Mouse (Mus musculus) ZHBTc4 (cell line): ENCODE results near the gene Cdk2.

ENCODE experiments used
- DNase-seq: peaks from one replicate; pipeline ENCODE4 v3.0.0-alpha.2; 2011; ENCODE audit warnings: low read depth, low spot score

The Cdk2 gene

DNA sequence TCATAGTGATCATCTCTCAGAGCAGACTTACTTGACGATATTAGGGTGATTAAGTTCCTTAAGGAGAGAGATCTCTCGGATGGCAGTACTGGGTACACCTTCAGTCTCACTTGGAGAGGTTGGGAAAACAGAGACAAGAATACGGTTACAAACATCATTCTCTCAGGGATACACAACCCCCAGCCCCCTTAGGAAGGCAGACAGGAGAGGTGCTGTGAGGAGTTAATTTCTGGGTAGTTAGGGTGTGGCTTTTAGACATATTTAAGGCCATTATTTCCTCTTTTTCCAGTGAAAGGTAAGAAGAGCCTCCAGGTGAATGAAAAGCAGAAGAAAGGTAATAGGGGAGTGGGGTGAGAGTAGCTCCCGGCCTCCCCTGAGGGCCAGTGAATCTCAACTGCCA lies 936 bp downstream of the Cdk2 start, which contains the start of gene Pmel:
Gene Pmel, plus strand, starts transcription at position 301 of the 400 bp plus-strand sequence.
- DNase-seq, result no peak

DNA sequence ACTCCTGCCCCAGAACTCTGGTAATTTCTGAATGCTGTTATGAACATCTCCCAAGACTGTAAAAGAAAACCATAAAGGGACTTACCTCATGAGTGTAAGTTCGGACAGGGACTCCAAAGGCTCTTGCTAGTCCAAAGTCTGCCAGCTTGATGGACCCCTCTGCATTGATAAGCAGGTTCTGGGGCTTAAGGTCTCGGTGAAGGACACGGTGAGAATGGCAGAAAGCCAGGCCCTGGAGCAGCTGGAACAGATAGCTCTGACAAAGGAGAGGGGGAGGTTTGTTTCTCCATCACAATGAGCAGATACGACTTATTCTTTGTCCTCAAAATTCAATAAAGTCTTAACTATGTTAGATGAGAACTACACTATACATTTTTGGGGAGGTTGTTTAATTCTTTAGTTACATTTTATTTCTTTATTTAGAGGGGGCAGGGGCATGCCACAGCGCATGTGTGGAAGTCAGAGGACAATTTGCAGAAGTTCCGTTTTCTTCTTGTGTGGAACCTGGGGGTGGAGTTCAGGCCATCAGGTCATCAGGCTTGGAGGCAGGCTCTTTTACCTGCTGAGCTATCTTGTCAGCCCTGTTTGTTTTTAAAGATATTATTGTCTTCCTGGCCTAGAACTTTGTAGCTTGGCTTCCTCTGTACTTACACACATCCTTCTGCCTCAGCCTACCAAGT lies 2.4 kb downstream of the Cdk2 start:
- DNase-seq, result no peak

DNA sequence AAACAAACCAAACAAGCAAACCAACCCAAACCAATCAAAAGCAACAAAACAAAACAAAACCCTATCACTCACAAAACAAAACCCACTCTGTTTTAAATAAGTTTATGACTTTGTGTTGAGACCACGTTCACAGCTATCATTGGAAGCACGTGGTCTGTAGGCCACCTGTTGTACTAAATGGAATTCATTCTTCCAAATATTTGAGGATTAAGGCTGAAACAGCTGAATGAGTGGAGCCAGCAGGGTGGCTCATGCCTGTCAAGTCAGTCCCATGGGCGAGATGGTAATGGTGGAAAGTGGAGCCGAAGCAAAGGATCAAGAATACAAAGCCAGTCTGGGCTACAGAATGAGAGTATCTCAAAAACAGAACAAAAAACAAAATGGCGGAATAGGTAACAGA lies 4.1 kb downstream of the Cdk2 start:
- DNase-seq, result no peak

DNA sequence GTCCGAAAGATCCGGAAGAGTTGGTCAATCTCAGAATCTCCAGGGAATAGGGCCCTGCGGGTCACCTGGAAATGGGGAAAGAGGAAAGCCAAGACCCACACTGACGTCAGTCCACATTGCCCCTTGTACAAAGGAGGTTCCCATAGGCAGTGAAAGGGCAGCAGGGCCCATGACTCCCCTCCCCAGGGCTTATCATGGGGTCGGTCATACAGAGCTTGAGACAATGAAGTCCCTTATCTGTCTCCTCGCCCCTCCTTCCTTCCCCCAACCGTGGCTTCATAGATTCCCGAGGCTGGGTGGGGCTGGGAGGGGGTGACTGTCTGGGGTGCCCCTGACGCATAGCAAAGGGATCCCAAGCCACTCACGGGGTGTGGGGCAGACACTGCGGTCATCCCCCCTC lies 5.2 kb downstream of the Cdk2 start:
- DNase-seq, result no peak

DNA sequence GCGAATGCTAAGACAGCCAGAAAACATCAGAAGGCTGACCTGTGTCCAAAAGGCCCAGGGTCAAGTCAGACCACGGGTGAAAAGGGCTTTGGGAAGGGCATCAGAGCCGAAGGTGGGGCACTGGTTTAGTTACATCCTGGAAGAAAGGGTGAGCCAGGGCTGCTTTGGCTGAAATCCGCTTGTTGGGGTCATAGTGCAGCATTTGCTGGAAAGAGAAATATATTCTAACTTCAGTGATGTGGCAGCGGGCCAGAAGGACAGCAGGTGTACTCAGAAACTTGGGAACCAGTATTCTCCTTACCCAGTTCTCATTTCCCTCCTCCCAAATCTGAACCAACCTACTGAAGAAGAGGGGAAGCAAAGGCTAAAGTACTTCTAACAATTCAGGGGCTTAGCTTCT lies 5.8 kb downstream of the Cdk2 start:
- no peak for DNase-seq

DNA sequence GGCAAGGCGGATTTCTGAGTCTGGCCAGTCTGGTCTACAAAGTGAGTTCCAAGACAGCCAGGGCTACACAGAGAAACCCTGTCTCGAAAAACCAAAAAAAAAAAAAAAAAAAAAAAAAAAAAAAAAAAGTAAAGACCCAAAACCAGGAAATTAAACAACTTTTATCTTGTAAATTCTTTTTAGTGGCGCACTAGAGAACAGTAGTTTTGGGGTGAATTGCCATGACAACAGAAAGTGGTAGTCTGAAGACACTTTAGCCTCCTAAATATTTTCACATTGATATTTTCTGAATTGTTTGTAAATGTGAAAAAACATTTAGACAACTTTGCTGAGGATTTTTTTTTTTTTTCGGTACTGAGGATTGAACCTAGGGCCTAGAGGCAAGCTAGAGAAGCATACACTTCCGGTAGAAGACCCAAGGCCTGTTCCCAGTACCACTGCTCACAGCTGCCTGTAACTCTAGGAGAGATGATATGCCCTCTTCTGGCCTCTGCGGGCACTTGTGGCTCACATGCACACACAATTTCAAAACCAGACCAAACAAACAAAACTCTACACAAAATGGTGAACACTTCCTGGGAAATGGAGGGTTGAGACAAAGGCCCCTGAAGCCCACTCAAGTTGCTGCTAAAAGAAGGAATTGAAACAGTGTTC lies 7.6 kb downstream of the Cdk2 start:
- peak; percentile 54 for DNase-seq

DNA sequence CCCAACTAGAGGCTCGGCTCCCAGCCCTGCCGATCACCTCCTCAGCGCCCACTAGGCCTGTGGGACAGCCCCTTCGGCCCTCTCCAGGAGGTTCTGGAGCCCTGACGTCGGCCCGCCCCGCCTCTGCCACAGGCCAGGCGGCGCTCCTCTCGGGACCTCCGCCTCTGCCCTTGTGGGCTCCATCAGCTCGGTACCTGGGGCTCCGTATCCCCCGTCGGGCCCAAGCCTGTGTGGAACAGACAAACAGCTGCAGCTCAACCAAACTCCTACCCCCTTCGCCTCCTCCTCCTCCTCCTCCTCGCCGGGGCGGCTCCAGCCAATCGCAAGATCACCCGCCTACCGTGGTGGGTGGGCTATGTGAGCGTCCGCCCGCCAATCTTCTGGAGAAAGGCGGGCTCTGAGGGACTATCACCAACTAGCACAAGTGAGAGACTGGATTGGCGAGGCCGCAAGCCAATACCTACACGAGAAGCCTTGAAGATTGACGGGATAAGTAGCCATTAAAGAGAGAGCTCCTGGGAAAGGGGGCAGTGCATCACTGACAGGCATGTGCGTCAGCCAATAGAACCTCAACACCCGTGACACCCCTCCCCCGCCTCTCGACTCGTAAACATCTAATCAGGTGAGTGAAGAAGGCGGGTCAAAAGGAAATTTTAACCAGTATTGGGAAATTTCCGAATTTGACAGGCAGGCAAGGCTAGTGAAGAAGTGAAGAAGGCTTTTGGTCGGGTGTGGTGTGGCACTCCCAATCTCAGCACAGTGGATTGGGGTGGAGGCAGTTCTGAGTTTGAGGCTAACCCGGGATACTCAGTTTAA lies 8.6 kb downstream of the Cdk2 start, which contains the start of gene Rab5b:
Gene Rab5b, minus strand, starts transcription at position 273 of the 816 bp plus-strand sequence.
- DNase-seq, result peak; percentile 99

DNA sequence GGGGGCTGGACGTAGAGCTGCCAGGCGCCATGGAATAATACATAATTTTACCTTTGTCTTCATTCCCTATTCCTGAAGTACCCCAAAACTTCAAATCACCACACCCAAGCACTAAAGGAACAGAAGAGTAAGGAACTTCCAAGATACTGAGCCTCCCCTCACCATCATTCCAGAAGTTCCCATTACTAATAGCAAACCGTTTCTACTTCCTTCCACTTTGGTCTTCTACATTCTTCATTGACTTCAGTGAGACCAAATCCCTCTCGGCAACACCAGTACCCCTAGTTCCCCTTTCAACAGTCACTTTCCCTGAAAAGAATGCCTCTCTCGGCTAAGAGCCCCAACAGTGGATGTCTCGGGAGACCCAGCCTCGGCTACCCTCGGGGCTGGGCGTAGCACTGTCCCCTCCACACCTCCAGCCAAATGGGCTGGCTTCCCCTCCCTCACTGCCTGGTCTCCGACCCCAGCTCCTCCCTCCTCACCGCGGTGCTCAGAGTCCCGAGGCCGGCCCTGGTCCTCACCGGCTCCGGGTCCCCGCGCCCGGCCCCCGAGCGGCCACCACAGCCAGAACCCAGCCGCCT lies 9.3 kb downstream of the Cdk2 start:
- no peak for DNase-seq

DNA sequence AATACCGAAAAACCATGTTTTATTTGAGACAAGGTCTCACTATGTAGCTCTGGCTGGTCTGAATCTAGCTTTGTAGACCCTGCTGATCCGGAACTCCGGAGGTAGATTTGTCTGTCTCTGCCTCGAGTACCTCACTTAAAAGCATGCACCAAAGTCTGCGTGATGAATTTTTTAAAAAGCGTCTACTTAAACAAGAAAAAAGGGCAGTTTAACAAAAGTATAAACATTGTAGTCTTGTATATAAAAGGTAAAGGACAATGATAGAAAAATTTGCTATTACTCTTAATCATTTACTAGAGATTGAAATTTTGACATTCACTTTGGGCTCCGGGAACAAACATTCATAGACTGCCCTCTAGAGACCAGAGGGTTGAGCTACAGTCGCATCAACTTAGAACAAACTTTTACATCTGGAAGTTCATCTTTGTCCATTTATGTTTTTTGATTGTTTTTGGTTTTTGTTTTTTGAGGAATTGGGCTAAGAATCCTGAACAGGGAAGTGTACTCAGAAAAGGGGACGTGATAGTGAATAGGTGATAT lies 30.3 kb downstream of the Cdk2 start:
- peak; percentile 41 for DNase-seq

DNA sequence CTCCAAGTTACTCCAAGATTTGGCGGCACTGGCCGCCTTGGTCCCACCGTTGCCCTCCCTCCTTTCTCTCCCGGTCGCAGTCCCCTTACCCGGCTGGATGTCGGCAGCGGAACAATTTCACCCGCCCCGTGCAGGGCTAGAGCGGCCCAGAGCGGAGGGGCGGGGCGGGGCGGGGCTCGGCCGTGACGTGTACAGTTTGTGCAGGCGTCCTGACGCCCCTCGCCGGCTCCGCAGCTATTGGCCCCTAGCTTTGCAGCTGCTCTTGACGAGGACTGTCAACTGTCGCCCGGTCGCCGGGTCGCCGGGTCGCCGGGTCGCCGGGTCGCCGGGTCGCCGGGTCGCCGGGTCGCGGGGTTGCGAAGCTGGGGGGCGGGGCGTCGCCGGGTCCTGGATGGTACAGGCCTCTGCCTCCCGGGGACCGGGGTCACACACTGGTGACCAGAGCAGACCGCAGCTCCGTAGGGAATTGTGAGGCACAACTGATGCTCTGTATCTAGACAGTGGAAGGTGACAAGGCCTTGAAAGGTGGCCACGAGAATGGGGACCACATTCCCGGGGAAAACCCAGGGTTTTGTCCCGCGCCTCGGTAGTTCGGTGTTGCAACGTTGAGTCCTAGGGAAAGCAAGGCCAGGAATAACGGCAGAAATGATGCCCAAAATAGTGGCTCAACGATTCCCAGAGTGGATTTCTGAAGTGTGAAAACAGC lies 30.9 kb downstream of the Cdk2 start, which contains the start of gene Suox:
Gene Suox, minus strand, starts transcription at position 311 of the 706 bp plus-strand sequence.
- DNase-seq, result peak; percentile 93

DNA sequence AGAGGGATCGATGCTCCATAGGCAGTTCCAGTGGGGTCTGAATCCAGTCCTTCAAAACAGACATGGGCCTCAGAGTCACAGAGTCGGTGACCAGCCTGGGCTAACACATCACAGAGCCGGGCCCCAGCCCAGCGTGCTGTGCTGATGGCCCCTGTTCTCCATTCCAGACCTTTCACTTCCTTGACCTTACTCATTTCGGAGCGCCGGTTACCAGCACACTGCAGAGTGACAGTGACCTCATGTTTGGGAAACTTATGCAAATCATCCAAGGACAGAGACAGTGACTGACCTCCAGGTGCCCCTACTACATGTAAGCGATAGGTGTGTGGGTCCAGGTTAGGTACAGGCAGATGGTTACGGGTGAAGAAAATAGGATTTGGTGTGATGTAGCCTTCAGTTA lies 33.7 kb downstream of the Cdk2 start:
- DNase-seq, result no peak

DNA sequence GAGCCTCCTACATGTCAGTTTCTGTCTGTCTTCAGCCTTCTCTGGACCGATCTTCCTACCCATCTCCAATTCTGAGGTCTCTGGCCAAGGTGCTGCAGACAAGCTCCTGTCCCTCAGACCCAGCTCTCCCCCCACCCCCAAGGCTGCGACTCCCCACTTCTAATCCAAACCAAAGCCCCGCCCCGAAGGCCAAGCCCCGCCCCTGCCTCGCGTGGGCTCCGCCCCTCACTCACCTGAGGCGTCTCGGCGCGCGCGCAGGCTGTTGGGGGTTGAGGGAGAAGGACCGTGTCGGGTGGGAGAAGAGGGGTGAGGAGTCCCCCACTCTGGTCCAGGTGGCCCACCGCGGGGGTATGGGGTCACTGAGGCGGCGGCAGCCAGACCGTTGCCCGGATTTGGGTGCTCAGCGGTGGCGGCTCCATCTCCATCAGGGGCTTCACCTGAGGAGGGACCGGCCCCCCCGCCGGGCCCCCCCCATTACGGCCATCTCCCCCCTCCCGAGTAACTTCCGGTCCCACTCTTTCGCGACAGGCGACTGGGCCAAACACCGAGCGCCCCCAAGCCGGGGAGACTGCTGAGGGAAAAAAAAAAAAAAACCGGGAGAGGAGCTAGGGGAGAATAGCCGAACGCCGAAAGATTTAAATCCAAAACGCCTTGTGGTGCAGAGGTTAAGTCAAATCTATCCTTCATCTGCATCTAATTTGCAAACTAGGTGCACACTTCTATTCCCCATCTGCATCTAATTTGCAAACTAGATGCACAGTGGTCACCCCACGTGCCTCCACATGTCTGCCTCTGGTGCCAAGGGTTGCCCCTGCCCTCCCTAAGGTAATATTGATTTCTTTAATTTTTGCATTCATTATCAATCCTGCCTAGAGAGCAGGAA lies 35.8 kb downstream of the Cdk2 start:
- peak; percentile 83 for DNase-seq

DNA sequence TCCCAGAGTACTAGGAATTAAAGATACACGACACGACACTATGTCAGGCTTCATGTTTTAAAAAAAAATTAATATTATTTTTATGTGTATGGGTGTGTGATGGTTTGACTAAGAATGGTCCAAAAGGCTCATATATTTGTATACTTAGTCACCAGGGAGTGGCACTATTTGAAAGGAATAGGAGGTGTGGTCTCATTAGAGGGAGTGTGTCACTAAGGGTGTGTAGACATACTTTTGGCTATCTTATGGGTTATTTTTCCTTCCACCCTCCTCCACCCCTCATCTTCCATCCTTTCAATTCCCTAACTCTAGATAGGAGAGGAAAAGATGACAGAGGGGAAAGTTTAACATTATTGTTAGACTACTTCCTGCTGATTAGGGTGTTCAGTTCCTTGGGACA lies 39.0 kb downstream of the Cdk2 start:
- DNase-seq, result no peak

DNA sequence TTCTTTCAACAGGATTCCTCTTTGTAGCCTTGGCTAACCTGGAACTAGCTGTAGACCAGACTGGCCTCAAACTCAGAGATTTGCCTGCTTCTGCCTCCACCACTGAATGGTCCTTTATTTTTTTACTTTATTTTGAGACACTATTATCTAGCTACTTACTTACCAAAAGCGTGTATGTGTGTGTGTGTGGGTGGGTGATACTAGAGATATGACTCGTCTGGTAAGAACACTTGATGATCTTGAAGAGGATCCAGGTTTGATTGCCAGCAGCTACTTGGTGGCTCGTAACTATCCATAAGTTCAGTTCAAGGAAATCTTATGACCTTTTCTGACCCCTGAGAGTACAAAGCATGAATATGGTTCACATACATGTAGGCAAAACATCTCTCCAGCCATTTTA lies 39.5 kb downstream of the Cdk2 start:
- DNase-seq, result no peak

DNA sequence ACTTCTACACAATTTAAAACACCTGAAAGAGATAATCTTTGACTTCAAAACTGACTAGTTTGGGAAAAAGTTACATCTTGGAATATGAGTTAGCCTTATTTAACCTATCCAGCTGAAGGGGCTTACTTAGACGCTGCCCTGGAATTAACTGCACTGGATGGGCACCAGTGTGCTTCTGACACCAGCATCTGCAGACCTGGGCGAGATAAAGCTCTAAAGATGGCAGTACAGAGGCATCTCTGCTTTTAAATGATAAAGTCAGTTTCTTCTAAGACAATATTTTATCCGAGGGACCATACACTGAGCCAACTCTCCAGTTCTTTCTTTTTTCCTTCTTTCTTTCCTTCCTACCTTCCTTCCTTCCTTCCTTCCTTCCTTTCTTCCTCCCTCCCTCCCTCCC lies 40.0 kb downstream of the Cdk2 start:
- DNase-seq, result no peak

DNA sequence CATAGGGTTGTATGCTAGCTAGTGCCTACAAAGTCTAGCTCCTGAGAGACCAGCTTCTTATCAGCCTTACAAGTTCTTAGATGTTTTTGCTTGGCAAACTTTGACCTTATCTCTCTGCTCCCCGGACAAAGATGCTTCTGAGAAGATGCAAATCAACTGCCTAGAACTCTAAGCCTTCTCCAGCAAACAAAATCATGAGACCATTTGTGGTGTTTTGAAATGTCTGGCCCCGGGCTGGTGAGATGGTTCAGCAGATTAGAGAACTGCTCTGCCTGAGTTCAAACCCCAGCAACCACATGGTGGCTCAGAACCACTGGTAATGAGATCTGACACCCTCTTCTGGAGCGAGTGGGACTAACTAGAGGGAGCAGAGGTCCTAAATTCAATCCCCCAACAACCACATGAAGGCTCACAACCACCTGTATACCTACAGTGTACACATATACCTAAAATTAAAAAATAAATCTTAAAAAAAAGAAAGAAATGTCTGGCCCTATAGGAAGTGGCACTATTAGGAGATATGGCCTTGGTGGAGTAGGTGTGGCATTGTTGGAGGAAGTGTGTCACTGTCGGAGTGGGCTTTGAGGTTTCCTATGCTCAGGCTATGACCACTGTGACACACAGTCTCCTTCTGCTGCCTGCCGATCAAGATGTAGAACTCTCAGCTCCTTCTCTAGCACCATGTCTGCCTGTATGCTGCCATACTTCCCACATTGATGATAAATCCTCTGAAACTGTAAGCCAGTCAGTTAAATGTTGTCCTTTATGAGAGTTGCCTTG lies 41.2 kb downstream of the Cdk2 start:
- no peak for DNase-seq

DNA sequence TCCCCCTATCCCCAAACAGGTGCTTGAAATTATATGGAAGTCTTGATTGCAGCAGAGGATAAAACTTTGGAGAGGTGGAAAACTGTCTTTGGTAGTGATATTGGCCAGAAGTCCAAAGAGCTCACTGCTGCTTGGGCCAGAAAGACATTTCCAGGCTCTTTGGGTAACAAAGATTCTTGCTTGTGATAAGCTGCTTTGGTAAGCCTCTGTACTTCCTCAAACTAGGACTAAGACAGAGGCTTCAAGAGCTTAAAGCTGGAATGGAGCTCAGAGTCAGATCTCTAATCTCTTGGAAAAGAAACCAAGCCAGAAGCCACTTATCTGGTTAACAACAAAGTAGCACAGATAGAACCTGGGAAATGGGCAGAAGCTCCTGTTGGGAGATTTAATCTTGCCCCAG lies 42.4 kb downstream of the Cdk2 start:
- no peak for DNase-seq

DNA sequence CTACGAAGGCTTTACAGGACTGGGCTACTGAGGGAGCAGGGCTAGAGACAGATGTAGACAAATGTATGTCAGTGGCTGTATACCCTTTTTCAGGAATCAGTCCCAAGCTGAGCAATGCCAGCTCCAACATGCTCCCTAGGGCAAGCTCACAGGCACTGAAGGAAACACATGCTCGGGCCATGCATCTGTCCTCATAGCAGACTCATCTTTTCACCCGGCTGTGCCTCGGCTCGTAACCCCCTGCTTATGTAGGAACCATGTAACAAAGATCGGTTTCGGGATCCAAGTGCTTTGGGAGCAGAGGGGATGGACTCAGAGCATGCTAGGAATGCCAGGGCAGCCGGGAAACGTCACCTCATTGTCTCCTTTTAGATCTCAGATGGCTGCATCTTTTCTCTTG lies 45.3 kb downstream of the Cdk2 start:
- no peak for DNase-seq

DNA sequence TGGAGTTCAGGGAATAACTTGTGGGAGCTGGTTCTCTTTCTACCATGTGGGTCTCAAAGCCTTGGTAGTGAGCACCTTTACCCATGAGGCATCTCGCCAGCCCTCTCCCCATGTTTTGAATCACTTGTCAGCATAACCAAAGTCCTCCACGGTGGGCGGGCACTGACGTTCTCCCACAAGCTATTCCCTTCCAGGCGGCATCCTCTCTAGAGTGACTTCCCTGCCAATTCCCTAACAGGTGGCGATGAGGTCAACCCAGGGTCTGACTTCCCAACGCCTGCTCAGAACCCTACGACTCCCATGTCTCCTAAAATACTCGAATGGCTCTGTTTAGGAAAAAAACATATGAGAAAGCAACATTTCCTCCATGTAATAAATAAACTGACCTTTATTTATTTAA lies 47.0 kb downstream of the Cdk2 start:
- DNase-seq, result no peak
